In the genomic region with DNA sequence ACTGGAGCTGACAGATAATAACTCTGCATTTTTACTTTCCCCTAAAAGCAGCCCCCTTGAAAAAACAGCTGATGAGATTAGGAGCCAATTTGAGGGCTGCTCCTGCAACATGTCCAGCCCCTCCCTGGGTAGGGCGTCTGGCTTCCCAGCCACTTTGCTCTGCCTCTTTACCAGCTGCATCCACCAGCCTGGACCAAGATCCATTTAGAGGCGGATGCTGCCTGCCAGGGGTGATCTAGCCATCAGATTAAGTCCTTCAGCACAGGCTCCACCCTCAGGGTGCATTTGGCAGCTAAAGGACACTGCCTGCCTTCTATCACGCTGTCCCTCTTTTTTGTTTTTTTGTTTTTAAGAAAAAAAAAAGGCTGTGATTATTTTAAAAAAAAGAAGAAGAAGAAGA, we compare ENCODE assay signal across 15 mouse cellular contexts.
"Had no signal": no experiment of that assay in that cellular context is flagged by ENCODE, and none has a peak within 500 bp of the region (broad histone marks: within the 10 kb centered on the region; RNA-seq: fewer than 3 reads in every experiment).

No protein-coding gene starts in this region.

- H3K36me3 ChIP-seq: neural tube, embryonic 15.5 days had no signal

- H3K27ac ChIP-seq: kidney, postnatal 0 days; layer of hippocampus, adult 2 months; limb, embryonic 10.5 days; midbrain, embryonic 10.5 days; neural tube, embryonic 15.5 days; stomach, postnatal 0 days had no signal

- H3K9me3 ChIP-seq: limb, embryonic 10.5 days; midbrain, embryonic 10.5 days; neural tube, embryonic 15.5 days had no signal

- DNase-seq: kidney, postnatal 36 days; lung, embryonic 14.5 days; lung, postnatal 10 days; lung, postnatal 4 days; midbrain, embryonic 14.5 days; right cerebral cortex, adult 18-20 months; thymus, postnatal 4 days had no signal

- H3K4me3 ChIP-seq: layer of hippocampus, adult 2 months; limb, embryonic 10.5 days; midbrain, embryonic 10.5 days; myocyte; neural tube, embryonic 15.5 days had no signal

- H3K4me2 ChIP-seq: liver, embryonic 11.5 days; lung, embryonic 14.5 days; neural tube, embryonic 15.5 days had no signal

- H3K9ac ChIP-seq: lung, embryonic 14.5 days; neural tube, embryonic 15.5 days had no signal
